Mouse (Mus musculus) activated CD4-positive, CD25-positive, alpha-beta regulatory T cell, adult 9 weeks (primary cell): Measurements from ENCODE around the gene Rab43. TPM values are rescaled to one million over a fixed set of nuclear protein-coding genes. Genes with fewer than 3 reads are reported as not detected.

Experiments
- polyA plus RNA-seq: library from polyadenylated mRNA; unstranded; fragments of 100-300 nt; shearing (Covaris generic); gene quantifications from one replicate; pipeline ENCODE4 v1.2.1, GENCODE M21; 2017

Gene Rab43
- polyA plus RNA-seq = 13.8 TPM

GRCm38 (mm10) chr6:87811675-87812338, at the start of gene Rab43:
Gene Rab43 (minus strand): TSS chr6:87812164.

GRCm38 (mm10) chr6:87850900-87851614, 39.1 kb upstream of the Rab43 start, which contains the start of gene Cnbp:
Gene Cnbp (minus strand): TSS chr6:87851106.

GRCm38 (mm10) chr6:87838551-87839197, 26.7 kb upstream of the Rab43 start, which contains the start of gene Isy1:
Gene Isy1 (minus strand): TSS chr6:87838798.

GRCm38 (mm10) chr6:87835695-87836094, 23.7 kb upstream of the Rab43 start, which contains the start of gene Gm45140:
Gene Gm45140 (minus strand): TSS chr6:87835795.

GRCm38 (mm10) chr6:87777842-87778241, 34.1 kb downstream of the Rab43 start, which contains the start of gene Gp9:
Gene Gp9 (plus strand): TSS chr6:87778072.

Other genes starting within 250 kb of the Rab43 start
- gene Prokr1, start 221.4 kb downstream of the Rab43 start, polyA plus RNA-seq = 0.13 TPM
- gene Aplf, start 140.0 kb downstream of the Rab43 start, polyA plus RNA-seq = 6.6 TPM
- 0.33 TPM for gene Efcc1, start 81.3 kb downstream of the Rab43 start, polyA plus RNA-seq
- gene Gp9, start 34.1 kb downstream of the Rab43 start, polyA plus RNA-seq = not detected
- gene Gm45140, start 23.6 kb upstream of the Rab43 start, polyA plus RNA-seq = 8.3 TPM
- 84.8 TPM for gene Isy1, start 26.6 kb upstream of the Rab43 start, polyA plus RNA-seq
- gene Cnbp, start 38.9 kb upstream of the Rab43 start, polyA plus RNA-seq = 1,064 TPM
- gene Copg1, start 75.7 kb upstream of the Rab43 start, polyA plus RNA-seq = 176 TPM
- gene Hmces, start 101.8 kb upstream of the Rab43 start, polyA plus RNA-seq = 54.8 TPM
- not detected for gene H1fx, start 169.5 kb upstream of the Rab43 start, polyA plus RNA-seq
- 300 TPM for gene Rab7, start 233.1 kb upstream of the Rab43 start, polyA plus RNA-seq